8 mouse cellular contexts compared by ENCODE assay signal in the genomic region with DNA sequence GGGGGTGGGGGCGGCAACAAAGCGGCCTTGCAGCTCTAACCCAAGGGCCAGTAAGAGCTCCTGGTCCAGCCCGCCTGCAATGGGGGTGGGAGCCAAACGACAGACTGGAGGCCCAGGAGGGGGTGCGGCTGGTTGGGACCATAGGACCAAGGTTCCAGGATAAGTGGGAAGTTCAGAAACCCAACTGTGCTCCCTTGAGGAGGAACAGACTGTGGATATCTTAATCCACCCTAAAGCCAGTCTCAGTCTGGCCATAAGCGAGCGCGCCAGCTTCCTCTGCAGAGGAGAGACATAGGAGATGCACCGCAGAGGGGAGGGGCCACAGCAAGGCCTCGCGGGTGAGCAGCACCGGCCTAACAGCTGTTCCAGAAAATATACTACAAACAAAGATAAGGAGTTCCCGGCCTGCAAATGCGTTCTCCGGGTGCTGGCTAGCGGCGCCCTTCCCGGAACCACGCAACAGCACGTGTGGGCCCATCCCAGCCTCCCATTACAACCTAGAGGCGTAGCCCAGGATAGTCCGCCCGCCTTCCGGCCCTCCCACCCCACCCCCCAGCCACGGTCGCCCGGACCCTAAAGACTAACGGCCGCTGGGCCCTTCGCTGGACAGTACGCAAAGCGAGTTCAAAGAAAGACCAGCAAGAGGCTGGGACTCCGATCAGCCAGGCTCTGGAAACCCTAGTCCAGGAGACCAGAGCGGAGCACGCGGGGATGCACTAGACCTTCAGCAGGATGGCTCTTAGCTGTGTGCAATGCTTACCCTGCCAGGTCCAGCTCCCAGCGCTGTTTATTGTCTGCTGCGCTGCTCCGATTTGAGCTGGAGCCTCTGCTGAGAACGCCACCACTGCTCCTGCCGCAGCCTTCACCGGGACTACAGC. TPM values are rescaled to one million over a fixed set of nuclear protein-coding genes. Genes with fewer than 3 reads are reported as not detected.
DNase-seq lines count a peak whose midpoint lies in the region; ATAC-seq and TF ChIP-seq lines count a peak whose summit lies in the region.

No protein-coding gene starts in this region.

- H3K4me2 ChIP-seq in forebrain, embryonic 12.5 days, result peak overlapping the region; percentile 58
- H3K4me2 ChIP-seq in lung, embryonic 16.5 days (ENCODE audit: low read depth, low read length), result peak overlapping the region; percentile 66

- peak overlapping the region; percentile 75 for H3K27ac ChIP-seq in forebrain, embryonic 12.5 days
- H3K27ac ChIP-seq in lung, embryonic 16.5 days (ENCODE audit: low read length), result peak overlapping the region; percentile 90

- intact Hi-C loops in heart, postnatal 14 days (cut with DNase I), result loop anchor here (10.0 kb wide), 1 partner anchor 899 kb away; the partner anchor contains the start of gene Maged1

- WGBS in forebrain, embryonic 12.5 days, result 19% methylated on average over 39 of the region's 42 CpGs
- WGBS in lung, embryonic 16.5 days, result 14% methylated on average over 42 of the region's 42 CpGs

- H3K27me3 ChIP-seq in G1E (ENCODE audit: insufficient read depth, low read length), result no peaks in the 10 kb centered on the region
- H3K27me3 ChIP-seq in forebrain, embryonic 12.5 days, result no peaks in the 10 kb centered on the region
- no peaks in the 10 kb centered on the region for H3K27me3 ChIP-seq in lung, embryonic 16.5 days (ENCODE audit: control insufficient read depth, insufficient read depth, low read depth, low read length)

- H3K9me3 ChIP-seq in G1E (replicated peaks), result no peaks in the 10 kb centered on the region
- H3K9me3 ChIP-seq in forebrain, embryonic 12.5 days, result no peaks in the 10 kb centered on the region
- no peaks in the 10 kb centered on the region for H3K9me3 ChIP-seq in lung, embryonic 16.5 days (ENCODE audit: control insufficient read depth, low read length)

- peak; percentile 62 for ATAC-seq in G1E (ENCODE audit: extremely low read depth, insufficient number of reproducible peaks, low FRiP score, poor library complexity, severe bottlenecking)
- peak; percentile 81 for ATAC-seq in forebrain, embryonic 12.5 days (ENCODE audit: low FRiP score)
- ATAC-seq in lung, embryonic 16.5 days (ENCODE audit: low read depth), result peak; percentile 71

- peak overlapping the region; percentile 62 for H3K9ac ChIP-seq in forebrain, embryonic 12.5 days
- H3K9ac ChIP-seq in lung, embryonic 16.5 days (ENCODE audit: low read length), result peak overlapping the region; percentile 73

- H3K36me3 ChIP-seq in G1E (replicated peaks), result peaks cover 3% of the 10 kb centered on the region
- no peaks in the 10 kb centered on the region for H3K36me3 ChIP-seq in forebrain, embryonic 12.5 days (replicated peaks)
- no peaks in the 10 kb centered on the region for H3K36me3 ChIP-seq in lung, embryonic 16.5 days (ENCODE audit: control insufficient read depth, insufficient read depth, low read length)

- TF ChIP-seq CTCF in G1E (IDR thresholded peaks at IDR 0.05; ENCODE audit: low read depth, low read length), result no peak

- DNase-seq in G1E (ENCODE audit: low spot score), result peak; percentile 45
- DNase-seq in c-Kit-negative CD71-positive TER-119-positive erythroid progenitor cells, embryonic 14.5 days (ENCODE audit: low read depth, low spot score), result peak; percentile 16
- peak; percentile 43 for DNase-seq in heart, postnatal 14 days
- DNase-seq in layer of hippocampus, adult 8-10 months (ENCODE audit: low spot score in 2 of 2), result peak; percentile 8 to 12
- peak; percentile 50 for DNase-seq in retina, embryonic 14.5 days (ENCODE audit: low spot score)
- peak; percentile 25 for DNase-seq in urinary bladder, postnatal 25 days (ENCODE audit: low spot score)

- H3K4me3 ChIP-seq in G1E (ENCODE audit: low read depth, low read length), result peak overlapping the region; percentile 76
- peak overlapping the region; percentile 56 for H3K4me3 ChIP-seq in forebrain, embryonic 12.5 days (replicated peaks)
- peak overlapping the region; percentile 67 for H3K4me3 ChIP-seq in lung, embryonic 16.5 days (ENCODE audit: low read length)

- peaks cover 13% of the 10 kb centered on the region for H3K4me1 ChIP-seq in G1E (ENCODE audit: insufficient read depth, low read depth, low read length)
- H3K4me1 ChIP-seq in forebrain, embryonic 12.5 days, result peaks cover 15% of the 10 kb centered on the region
- 0 out of 2 replicates have a peak, but pooled peaks cover 3% of the 10 kb centered on the region for H3K4me1 ChIP-seq in lung, embryonic 16.5 days (replicated peaks; ENCODE audit: control insufficient read depth, insufficient read depth, low read length)

RNA-seq across cellular contexts. Expression of gene Amer1, which starts 0.5 kb away (rescaled TPM):
- total RNA-seq in G1E (2014; fragmentation: Nextera tagmentation) (5.1 and 5.6 TPM in 2 replicates), G1E (2017) (5.7 and 6.9 TPM in 2 replicates)
- polyA plus RNA-seq in G1E (2012), result 0.39 and 0.61 TPM in 2 replicates
- 11.0 and 11.7 TPM in 2 replicates for polyA plus RNA-seq in forebrain, embryonic 12.5 days (2016; fragmentation: Nextera tagmentation; extraction: Ambion mirVana)
- total RNA-seq in heart, postnatal 14 days (2021), result 1 to 10 TPM; 4.8 to 6.7 TPM
- 1 to 10 TPM; 5.6 to 6.1 (median 5.9) TPM for total RNA-seq in layer of hippocampus, adult 8-10 months (2022)
- polyA plus RNA-seq in lung, embryonic 16.5 days (2015; fragmentation: Nextera tagmentation; extraction: Ambion mirVana), result 11.3 and 11.4 TPM in 2 replicates

Comparison
In these comparisons a context has a peak if more than half of its experiments do, and no peak if none do; other contexts are left out.
1. Peak in every context shown above with its lines: DNase-seq, ATAC-seq, H3K4me3 ChIP-seq and H3K27ac ChIP-seq.